Mouse (Mus musculus): ENCODE results near the gene Crb1.

DNA sequence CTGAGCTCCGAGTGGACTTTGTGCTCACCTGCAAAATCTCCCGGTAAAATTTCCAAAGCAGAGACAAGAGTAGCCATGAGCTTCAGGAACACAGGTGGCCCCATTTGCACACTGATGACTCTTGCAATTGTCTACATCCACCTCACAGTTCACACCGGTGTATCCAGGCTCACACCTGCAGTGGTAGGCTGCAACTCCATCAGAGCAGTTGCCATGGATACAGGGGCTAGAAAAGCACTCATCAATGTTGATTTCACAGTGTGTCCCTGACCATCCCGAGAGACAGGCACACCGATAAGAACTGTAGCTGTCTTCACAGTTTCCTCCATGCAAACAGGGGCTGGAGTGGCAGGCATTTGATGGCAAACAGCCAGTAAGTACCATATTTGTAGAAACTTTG lies 140.1 kb downstream of the Crb1 start:
- TF ChIP-seq POLR2AphosphoS2 (IDR thresholded peaks at IDR 0.05; ENCODE audit: insufficient read length, low read depth), result no peak
- TF ChIP-seq POLR2A (IDR thresholded peaks at IDR 0.05; ENCODE audit: insufficient read length, low read depth), result no peak
- TF ChIP-seq USF1 (IDR thresholded peaks at IDR 0.05; ENCODE audit: low read depth), result no peak
- TF ChIP-seq MYOG (IDR thresholded peaks at IDR 0.05; ENCODE audit: control insufficient read depth in 1 of 3, insufficient read depth in 1 of 3, insufficient read length in 2 of 3, low read depth in 2 of 3), result no peak
